Mouse (Mus musculus) spleen, adult 2 months (tissue): ENCODE data around the gene Prg2.

Source experiments
- CTCF ChIP-seq: fragments of 200-500 bp; IDR thresholded peaks from 2 replicates; pipeline ENCODE4 v1.5.1; 2011; ENCODE audit warnings: mild to moderate bottlenecking, inconsistent platforms; ENCODE audit not compliant: insufficient read depth, insufficient read length, insufficient replicate concordance; ENCODE audit errors: extremely low read depth
- POLR2A ChIP-seq: fragments of 200-500 bp; IDR thresholded peaks from 2 replicates; pipeline ENCODE4 v1.6.1; 2011; ENCODE audit warnings: low read depth, low read length, inconsistent platforms

DNA sequence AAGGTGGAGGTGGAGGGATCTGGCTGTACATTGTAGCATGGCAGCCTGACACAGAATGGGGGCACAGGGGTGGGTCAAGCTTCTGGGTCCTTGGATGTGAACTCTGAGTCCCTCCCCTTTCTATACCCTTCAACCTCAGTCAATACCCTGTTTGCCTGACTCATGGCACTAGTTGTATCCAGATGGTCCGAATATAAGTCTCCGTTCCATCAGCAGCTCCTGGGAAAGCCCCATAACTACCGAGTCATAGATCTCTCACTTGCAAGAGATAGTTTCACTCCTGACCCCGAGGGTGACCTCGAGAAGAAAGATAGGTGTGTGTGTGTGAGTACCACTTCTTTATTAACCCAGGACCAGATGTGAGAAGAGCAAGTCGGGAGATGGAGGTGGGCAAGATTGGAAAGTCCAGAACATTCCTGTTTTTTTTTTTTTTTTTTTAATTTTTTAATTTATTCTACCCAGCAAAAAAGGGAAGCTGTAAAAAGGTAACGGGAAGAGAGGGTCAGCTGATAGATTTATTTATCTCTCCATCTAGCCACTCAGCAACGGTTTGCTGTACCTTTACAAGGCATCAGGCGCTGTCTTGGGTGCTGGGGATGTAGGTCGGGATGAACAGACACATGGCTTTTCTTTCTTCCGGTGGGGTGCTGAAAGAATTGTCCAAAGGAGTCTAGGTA is 21.5 kb upstream of the Prg2 start:
- TF ChIP-seq CTCF = no peak
- TF ChIP-seq POLR2A = no peak
